Mouse (Mus musculus): Measurements from ENCODE around the gene Inip.

The Inip gene

GRCm38 (mm10) chr4:59814094-59814493, 12.7 kb upstream of the Inip start:
- in situ Hi-C loops (cut with MboI; ENCODE audit: low sequenced_read_pairs), result no loop called here

GRCm38 (mm10) chr4:59808396-59808795, 7.0 kb upstream of the Inip start:
- in situ Hi-C loops (cut with MboI; ENCODE audit: low sequenced_read_pairs), result no loop called here

DNA sequence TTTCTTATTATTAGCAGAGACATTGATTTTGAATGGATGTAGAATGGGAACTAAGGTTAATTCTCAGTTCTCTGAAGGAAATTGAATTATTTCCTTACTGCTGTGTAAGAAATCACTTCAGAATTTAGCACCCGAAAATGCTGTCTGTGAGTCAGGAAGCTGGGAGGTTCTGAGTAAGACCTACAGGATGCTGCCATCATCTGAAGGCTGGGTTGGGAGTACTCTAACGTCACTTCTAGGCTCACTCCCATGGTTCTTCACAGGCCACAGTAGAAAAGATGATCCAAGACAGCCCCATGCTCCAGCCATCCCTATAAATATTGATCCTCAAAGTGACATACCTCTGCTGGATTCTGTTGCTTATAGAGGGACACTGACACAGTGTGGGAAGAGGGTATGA, 6.1 kb upstream of the Inip start:
- in situ Hi-C loops (cut with MboI; ENCODE audit: low sequenced_read_pairs), result no loop called here

GRCm38 (mm10) chr4:59806879-59807195, 5.4 kb upstream of the Inip start:
- in situ Hi-C loops (cut with MboI; ENCODE audit: low sequenced_read_pairs), result no loop called here

DNA sequence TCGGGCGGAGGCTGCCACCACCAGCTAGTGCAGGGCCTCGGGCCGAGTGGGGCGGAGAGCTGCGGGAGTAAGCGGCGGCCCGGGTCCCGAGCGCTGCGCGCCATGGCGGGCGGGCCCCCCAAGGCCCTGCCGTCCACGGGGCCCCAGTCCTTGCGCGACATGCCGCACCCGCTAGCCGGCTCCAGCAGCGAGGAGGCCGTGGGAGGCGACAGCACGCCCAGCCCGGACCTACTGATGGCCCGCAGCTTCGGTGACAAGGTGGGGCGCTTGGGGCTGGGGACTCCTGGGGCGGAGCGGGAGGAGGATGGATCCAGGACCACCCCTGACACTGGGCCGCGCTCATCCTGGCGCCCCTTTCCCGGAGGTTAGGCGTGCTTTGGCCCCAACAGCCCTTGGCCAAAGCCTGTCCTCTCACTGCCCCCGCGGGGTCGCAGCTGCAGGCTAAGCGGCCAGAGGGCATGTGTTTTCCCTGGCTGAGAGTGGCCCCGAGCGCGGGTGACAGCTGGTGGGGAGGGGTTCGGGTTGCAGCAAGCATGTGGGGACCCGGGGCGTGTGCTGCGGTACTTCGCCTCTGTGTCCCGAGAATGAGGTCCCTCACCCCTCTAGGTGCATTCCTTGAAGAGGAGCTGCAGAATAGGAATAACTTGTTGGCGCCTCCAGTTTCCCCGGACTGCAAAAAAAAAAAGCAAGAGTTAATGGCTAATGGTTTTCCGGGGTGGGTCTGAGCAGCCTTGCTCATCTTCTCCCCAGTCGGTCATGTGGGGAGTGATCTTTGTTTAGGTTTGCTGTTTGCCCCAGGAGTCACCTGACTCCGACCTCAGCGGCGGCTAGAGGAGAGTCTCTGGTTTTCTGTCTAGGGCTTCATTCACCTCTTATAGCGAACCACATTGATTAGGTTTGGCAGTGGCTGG, 4.8 kb upstream of the Inip start:
- in situ Hi-C loops (cut with MboI; ENCODE audit: low sequenced_read_pairs), result no loop called here

- in situ Hi-C loops (cut with MboI; ENCODE audit: low sequenced_read_pairs), result no loop called here
These were observed 4.0 kb upstream of the Inip start, which contains the start of gene Snx30 for GRCm38 (mm10) chr4:59805181-59805967. TSS of gene Snx30 (plus strand) at chr4:59805840.

DNA sequence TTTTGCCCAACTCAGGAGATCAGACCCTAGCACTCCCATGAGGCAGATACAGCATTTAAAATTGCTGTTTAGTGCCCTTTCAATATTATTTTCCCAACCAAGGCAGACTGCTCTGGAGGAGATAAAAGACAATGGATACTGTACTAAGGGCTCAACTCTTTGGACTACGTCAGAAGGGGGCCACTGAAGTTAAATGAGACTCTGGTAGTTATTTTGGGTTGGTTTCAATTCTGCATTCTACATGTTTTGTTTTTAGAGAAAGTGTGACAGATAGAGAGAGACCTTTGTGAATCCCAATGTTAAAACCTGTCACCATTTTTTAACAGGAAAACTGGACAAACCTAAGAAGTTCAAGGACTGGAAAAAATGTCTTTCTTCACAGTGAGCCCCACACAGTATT, 3.4 kb upstream of the Inip start:
- in situ Hi-C loops (cut with MboI; ENCODE audit: low sequenced_read_pairs), result no loop called here

DNA sequence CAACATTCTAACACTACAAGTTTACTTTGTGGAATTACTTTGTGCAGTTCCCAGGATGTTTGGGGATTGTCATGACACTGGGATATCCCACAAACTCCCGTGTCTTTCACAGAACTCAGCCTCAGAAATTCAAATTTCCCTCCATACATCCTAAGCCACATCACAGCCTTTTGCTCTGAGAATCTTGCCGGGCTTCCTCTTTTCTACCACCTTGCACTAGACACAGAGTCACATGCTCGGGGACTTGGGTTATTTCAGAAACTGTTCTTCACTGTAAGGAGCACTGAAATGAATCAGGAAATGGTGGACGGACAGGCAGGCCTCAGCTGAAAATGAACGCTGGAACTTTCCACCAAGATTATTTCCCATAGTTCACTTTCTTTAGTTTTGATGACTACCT, 2.0 kb upstream of the Inip start:
- in situ Hi-C loops (cut with MboI; ENCODE audit: low sequenced_read_pairs), result no loop called here

GRCm38 (mm10) chr4:59802792-59803191, 1.4 kb upstream of the Inip start:
- in situ Hi-C loops (cut with MboI; ENCODE audit: low sequenced_read_pairs), result no loop called here

DNA sequence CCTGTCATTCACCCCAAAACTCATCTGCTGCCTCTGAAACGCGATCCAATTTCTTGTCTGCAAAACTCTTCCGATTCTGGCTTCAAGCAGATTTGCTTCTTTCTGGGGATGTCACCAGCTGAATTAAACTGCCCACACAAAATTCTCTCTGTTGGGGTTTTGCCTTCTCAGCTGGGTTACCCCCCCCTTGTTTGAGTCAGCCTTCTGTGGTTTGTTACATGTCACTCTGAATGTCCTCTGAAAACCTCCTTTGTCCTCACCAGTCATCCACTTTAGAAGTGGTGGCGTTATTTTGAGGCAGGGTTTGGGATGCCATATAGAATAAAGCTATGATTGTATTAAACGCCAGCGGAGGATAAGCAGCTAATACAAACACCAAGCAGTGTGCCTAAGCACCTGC, 718 bp upstream of the Inip start:
- in situ Hi-C loops (cut with MboI; ENCODE audit: low sequenced_read_pairs), result no loop called here

GRCm38 (mm10) chr4:59800181-59800580, 1.2 kb downstream of the Inip start:
- in situ Hi-C loops (cut with MboI; ENCODE audit: low sequenced_read_pairs), result no loop called here

DNA sequence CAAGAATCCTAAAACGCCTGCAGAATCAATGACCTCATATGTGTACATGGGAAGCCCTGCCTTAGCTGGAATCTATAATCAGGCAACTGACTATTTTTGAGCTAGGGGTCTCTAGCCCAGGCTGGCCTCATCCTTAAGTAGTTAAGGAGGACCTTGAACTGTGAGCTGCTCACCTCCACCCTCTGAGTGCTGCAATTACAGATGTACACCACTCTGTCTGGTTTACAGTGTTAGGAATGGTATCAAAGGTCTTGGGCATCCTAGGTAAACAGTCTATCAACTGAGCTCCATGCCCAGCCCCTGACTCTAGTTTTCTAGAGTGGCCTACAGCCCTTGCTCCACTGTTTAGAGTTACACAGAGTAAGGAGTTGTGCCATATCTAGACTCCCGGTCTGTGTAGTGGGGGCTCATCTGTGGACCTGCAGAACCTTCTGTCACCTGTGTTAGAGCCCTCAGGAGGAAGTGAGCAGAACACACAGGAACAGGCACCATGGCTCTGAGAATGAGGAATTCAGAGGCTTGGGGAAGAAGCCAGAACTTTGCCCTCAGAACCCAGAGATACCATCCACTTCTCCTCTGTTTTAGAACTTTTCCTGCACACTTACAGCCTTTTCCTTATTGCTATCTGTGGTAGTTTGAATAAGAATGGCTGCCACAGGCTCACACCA, 5.5 kb downstream of the Inip start:
- in situ Hi-C loops (cut with MboI; ENCODE audit: low sequenced_read_pairs), result no loop called here

- in situ Hi-C loops (cut with MboI; ENCODE audit: low sequenced_read_pairs), result loop anchor here (5.0 kb wide), 1 partner anchor 58 kb away; no protein-coding TSS in a partner anchor
These were observed 7.3 kb downstream of the Inip start for GRCm38 (mm10) chr4:59794116-59794515.

- in situ Hi-C loops (cut with MboI; ENCODE audit: low sequenced_read_pairs), result loop anchor here (5.0 kb wide), 1 partner anchor 59 kb away; no protein-coding TSS in a partner anchor
These were observed 7.8 kb downstream of the Inip start for GRCm38 (mm10) chr4:59793626-59794025.

GRCm38 (mm10) chr4:59789015-59789414, 12.4 kb downstream of the Inip start:
- in situ Hi-C loops (cut with MboI; ENCODE audit: low sequenced_read_pairs), result no loop called here

DNA sequence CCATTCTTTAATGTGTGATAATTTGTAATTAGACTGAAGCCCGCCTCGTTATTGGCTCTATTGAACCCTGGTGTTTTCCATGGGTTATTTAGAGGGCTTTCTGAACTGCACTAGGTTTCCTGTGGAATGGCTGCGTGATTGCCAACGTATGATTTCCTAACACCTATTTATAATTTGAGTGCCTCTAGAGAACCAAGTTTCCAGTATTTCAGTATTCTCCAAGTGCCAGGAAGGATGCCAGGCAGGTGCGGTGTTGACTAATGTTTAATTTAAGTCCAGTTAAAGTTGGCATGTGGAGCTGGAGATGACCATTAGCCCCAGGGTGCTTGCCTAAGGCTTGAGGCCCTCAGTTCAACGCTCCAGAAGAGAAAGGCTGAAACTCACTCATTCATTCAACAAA, 14.3 kb downstream of the Inip start:
- in situ Hi-C loops (cut with MboI; ENCODE audit: low sequenced_read_pairs), result no loop called here

GRCm38 (mm10) chr4:59786661-59787060, 14.7 kb downstream of the Inip start:
- in situ Hi-C loops (cut with MboI; ENCODE audit: low sequenced_read_pairs), result no loop called here

DNA sequence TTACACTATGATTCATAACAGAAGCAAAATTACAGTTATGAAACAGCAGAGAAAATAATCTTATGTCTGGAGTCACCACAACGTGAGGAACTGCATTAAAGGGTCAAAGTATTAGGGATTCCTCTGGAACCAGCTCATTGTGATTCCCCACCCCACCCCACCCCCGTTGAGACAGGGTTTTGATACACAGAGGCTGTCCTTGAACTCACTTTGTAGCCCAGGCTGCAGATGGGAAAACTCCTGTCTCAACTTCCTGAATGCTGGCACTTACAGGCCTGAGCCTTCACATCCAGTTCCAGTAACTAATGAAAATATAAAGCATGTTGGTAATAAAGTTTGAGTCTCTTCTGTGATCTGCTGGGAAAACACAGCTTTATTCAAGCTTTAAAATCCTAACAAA, 16.0 kb downstream of the Inip start:
- in situ Hi-C loops (cut with MboI; ENCODE audit: low sequenced_read_pairs), result no loop called here

DNA sequence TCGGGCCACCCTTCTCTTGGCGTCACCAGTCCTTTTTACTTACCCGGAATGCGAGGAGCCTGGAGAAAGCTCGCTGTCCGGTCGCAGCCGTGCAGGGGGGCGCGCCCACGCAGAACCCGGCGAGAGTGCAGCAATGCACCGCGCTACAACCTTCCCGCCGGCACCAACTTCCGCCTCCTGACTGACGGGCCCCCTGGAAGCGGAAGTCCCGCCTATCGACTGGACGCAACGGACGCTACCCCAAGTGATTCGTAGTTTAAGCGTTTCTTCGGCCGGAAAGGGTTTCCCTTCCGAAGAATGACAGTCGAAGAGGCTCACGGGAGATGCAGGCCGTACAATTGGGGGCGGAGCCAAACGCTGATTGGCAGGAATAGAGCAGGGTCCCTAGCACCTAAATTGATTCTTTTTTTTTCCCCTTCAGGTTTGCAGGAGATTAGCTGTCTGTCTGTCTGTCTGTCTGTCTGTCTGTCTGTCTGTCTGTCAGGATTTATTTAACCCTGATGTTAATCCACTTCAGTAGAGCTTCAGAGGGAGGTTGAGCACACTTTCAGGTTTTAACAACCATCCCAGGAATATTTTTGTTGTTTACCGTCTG, 17.6 kb downstream of the Inip start:
- in situ Hi-C loops (cut with MboI; ENCODE audit: low sequenced_read_pairs), result no loop called here

- in situ Hi-C loops (cut with MboI; ENCODE audit: low sequenced_read_pairs), result no loop called here
These were observed 18.3 kb downstream of the Inip start for GRCm38 (mm10) chr4:59782853-59783684.
